Mouse (Mus musculus) kidney, postnatal 25 days (tissue): ENCODE results near the gene Tas2r135.

Source experiments
- DNase-seq, 2 experiments: peaks; one replicate each; pipeline ENCODE4 v3.0.0; 2021; ENCODE audit warnings: mixed read lengths in 2 of 2

Gene Tas2r135

GRCm38 (mm10) chr6:42435490-42435889, 30.3 kb downstream of the Tas2r135 start:
- no peak for DNase-seq

DNA sequence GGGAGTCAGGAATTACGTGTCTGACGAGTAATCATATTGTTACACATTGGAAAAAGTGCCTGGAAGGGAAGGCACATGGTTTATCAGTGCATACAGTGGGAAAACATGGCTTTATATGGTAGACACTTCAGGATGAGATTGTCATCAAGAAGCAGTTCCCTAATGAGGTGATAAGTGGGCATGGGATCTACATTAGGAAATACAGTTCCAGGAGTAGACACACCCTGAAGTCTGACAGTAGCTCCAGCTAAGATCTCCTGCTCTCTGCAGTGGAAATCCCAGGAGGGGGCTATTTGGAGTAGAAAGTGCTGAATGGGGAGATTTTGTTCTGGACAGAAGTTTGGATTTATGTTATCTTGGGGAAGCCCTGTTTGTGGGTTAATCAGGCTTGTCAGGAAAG, 36.2 kb downstream of the Tas2r135 start:
- no peak for DNase-seq

GRCm38 (mm10) chr6:42444491-42444890, 39.3 kb downstream of the Tas2r135 start:
- no peak for DNase-seq

- no peak for DNase-seq
Measured at GRCm38 (mm10) chr6:42447381-42447780, 42.1 kb downstream of the Tas2r135 start.
